Mouse (Mus musculus): Measurements from ENCODE around the gene Tdp1. TPM values are rescaled to one million over a fixed set of nuclear protein-coding genes. Genes with fewer than 3 reads are reported as not detected.

The Tdp1 gene
- polyA plus RNA-seq, 1 experiment, result 24.8 TPM

GRCm38 (mm10) chr12:99988144-99988543, 103.8 kb downstream of the Tdp1 start:
- Histone ChIP-seq H3K27ac (ENCODE audit: insufficient read depth, low read length) (no peak overlapping the region), H3K4me3 (ENCODE audit: insufficient read depth, low read length) (no peak overlapping the region), H3K4me1 (ENCODE audit: control insufficient read depth, insufficient read depth, low read length) (no peaks in the 10 kb centered on the region)
- TF ChIP-seq CTCF (IDR thresholded peaks at IDR 0.05; ENCODE audit: borderline replicate concordance, insufficient read depth, low read length) (no peak), POLR2A (IDR thresholded peaks at IDR 0.05; ENCODE audit: low read depth, low read length) (no peak)

DNA sequence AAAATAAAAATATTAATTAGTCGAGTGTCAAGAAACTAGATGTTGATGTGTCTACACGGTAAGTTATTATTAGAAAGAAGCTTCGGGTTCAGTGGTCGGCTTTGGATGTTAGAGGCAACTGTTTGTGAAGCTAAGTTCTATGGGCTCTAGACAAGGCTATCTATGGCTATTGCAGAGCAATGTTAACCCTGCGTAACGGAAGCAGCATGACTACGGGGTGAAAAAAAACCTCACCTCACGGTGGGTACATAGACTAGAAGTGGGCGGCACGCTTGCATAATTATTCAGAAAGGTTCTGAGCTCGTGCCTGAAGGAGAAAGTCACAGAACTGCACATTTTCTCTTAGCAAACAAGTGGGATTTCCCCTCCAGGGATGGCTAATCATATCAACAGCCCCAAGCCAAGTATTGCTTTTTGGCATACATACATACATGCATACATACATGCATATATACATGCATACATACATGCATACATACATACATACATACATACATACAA, 108.1 kb downstream of the Tdp1 start:
- TF ChIP-seq POLR2A (IDR thresholded peaks at IDR 0.05; ENCODE audit: low read depth, low read length) (no peak), CTCF (IDR thresholded peaks at IDR 0.05; ENCODE audit: borderline replicate concordance, insufficient read depth, low read length) (no peak)
- H3K4me1 ChIP-seq (ENCODE audit: control insufficient read depth, insufficient read depth, low read length), result no peaks in the 10 kb centered on the region
- H3K27ac ChIP-seq (ENCODE audit: insufficient read depth, low read length), result no peak overlapping the region
- H3K4me3 ChIP-seq (ENCODE audit: insufficient read depth, low read length), result no peak overlapping the region

DNA sequence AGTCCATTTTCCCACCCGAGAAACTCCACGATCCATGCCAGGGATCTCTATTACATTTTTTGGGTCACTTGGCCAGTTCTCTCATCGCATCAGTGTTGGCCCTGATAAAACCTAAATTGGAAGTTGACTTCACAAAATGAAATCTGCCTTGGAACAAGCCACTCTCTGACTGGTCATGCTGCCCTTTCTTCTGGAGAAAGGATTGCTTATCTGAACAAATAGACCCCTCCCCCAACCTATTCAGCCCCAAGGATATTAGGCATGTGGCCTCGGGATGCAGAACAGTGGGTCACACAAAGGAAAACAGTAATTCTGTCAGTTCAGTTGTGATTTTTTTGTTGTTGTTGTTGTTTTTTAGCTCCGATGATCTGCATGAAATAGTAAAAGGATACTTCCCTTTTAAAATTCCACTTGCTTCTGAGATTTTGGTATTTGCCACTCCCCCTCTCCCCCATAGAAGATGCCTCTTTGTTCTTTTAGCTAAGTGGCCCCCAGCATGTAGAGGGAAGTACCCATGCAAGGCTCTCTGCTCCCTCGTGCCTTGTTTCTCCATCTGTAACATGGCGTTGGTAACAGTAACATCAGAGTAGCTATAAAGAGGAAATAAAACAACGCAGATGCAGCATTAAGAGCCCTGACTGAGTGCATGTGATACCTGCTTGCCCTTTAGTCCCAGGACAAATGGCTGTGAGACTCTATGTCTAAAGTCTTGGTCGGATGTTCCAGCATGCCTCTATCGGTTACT, 109.0 kb downstream of the Tdp1 start:
- TF ChIP-seq POLR2A (IDR thresholded peaks at IDR 0.05; ENCODE audit: low read depth, low read length) (no peak), CTCF (IDR thresholded peaks at IDR 0.05; ENCODE audit: borderline replicate concordance, insufficient read depth, low read length) (no peak)
- H3K4me3 ChIP-seq (ENCODE audit: insufficient read depth, low read length), result no peak overlapping the region
- H3K4me1 ChIP-seq (ENCODE audit: control insufficient read depth, insufficient read depth, low read length), result no peaks in the 10 kb centered on the region
- H3K27ac ChIP-seq (ENCODE audit: insufficient read depth, low read length), result no peak overlapping the region

DNA sequence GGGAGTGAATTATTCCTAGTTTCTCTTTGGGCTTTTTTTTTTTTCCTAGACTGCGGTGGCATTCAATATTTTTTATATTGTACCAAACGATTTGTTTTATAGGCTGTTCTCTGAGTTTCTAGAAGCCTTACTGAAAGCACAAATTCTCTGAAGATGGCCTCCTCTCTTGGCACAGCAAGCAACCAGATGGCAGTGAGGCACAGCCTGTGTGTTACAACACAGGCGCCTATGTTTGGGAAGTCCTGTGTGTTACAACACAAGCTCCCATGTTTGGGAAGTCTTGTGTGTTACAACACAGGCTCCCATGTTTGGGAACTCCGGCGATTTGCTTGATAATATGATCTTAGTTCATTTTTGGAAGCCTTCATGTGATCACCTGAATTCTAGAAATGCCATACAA, 111.6 kb downstream of the Tdp1 start:
- TF ChIP-seq POLR2A (IDR thresholded peaks at IDR 0.05; ENCODE audit: low read depth, low read length) (no peak), CTCF (IDR thresholded peaks at IDR 0.05; ENCODE audit: borderline replicate concordance, insufficient read depth, low read length) (no peak)

GRCm38 (mm10) chr12:99999726-100000125, 115.4 kb downstream of the Tdp1 start:
- Histone ChIP-seq H3K4me3 (ENCODE audit: insufficient read depth, low read length) (no peak overlapping the region), H3K4me1 (ENCODE audit: control insufficient read depth, insufficient read depth, low read length) (no peaks in the 10 kb centered on the region), H3K27ac (ENCODE audit: insufficient read depth, low read length) (no peak overlapping the region)
- TF ChIP-seq POLR2A (IDR thresholded peaks at IDR 0.05; ENCODE audit: low read depth, low read length) (no peak), CTCF (IDR thresholded peaks at IDR 0.05; ENCODE audit: borderline replicate concordance, insufficient read depth, low read length) (no peak)

More for the DNA sequence above, 111.6 kb downstream of the Tdp1 start:
- no peaks in the 10 kb centered on the region for H3K4me1 ChIP-seq (ENCODE audit: control insufficient read depth, insufficient read depth, low read length)
- H3K4me3 ChIP-seq (ENCODE audit: insufficient read depth, low read length), result no peak overlapping the region
- no peak overlapping the region for H3K27ac ChIP-seq (ENCODE audit: insufficient read depth, low read length)

- Histone ChIP-seq H3K4me3 (ENCODE audit: insufficient read depth, low read length) (no peak overlapping the region), H3K4me1 (ENCODE audit: control insufficient read depth, insufficient read depth, low read length) (no peaks in the 10 kb centered on the region), H3K27ac (ENCODE audit: insufficient read depth, low read length) (no peak overlapping the region)
- TF ChIP-seq POLR2A (IDR thresholded peaks at IDR 0.05; ENCODE audit: low read depth, low read length) (no peak), CTCF (IDR thresholded peaks at IDR 0.05; ENCODE audit: borderline replicate concordance, insufficient read depth, low read length) (no peak)
Measured at GRCm38 (mm10) chr12:100000381-100000780, 116.1 kb downstream of the Tdp1 start.

DNA sequence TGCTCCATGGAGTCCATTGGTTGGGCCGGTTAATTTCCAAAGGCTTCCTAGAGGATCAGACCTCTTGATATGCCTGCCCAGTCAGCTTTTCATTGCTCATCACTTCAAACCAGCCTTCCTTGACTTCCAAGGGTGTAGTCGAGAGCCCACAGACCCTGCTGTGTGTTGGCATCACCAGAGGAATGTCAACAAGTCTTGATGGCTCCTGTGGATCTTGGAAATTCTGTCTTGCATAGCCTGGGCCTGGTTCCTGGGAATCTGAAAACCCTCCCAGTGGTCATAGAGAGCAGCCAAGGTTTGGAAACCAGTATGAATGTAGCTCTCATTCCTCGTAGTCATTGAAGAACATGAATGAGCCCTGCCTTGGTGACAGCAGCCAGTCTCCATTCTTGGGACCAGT, 116.9 kb downstream of the Tdp1 start:
- H3K4me3 ChIP-seq (ENCODE audit: insufficient read depth, low read length), result no peak overlapping the region
- TF ChIP-seq POLR2A (IDR thresholded peaks at IDR 0.05; ENCODE audit: low read depth, low read length) (no peak), CTCF (IDR thresholded peaks at IDR 0.05; ENCODE audit: borderline replicate concordance, insufficient read depth, low read length) (no peak)
- H3K27ac ChIP-seq (ENCODE audit: insufficient read depth, low read length), result no peak overlapping the region
- no peaks in the 10 kb centered on the region for H3K4me1 ChIP-seq (ENCODE audit: control insufficient read depth, insufficient read depth, low read length)

GRCm38 (mm10) chr12:100001910-100002309, 117.6 kb downstream of the Tdp1 start:
- Histone ChIP-seq H3K27ac (ENCODE audit: insufficient read depth, low read length) (no peak overlapping the region), H3K4me1 (ENCODE audit: control insufficient read depth, insufficient read depth, low read length) (no peaks in the 10 kb centered on the region), H3K4me3 (ENCODE audit: insufficient read depth, low read length) (no peak overlapping the region)
- TF ChIP-seq CTCF (IDR thresholded peaks at IDR 0.05; ENCODE audit: borderline replicate concordance, insufficient read depth, low read length), result no peak

DNA sequence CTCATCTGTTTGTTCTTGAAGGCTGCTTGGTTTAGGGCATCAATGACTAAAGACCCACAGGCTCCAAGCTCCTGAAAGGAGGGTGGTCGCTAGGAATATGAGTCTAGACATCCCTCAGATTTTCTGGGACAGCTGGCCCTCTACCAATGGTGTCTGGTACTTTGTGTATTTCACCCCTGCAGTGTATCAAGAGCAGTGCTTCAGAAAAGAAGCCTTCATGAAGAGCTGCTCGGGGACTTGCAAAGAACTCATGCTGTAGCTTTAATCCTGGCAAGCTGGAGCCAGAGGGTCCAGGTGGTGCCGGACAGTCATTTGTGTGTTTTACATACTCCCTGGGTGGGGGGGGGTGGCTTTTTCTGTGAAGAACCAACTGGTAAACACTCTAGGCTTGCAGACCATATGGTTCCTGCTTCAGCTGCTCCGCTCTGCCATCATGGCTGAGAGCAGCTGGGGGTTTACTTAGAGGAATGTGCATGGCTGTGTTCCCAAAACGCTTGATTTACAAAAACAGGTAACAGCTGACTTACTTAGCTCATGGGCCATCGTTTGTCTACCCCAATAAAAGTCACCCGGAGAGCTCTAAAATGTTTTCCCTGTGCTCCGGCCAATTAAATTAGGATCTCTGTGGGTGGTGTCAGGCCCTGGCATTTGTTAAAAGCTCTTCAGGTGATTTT, 118.7 kb downstream of the Tdp1 start:
- no peak overlapping the region for H3K4me3 ChIP-seq (ENCODE audit: insufficient read depth, low read length)
- TF ChIP-seq CTCF (IDR thresholded peaks at IDR 0.05; ENCODE audit: borderline replicate concordance, insufficient read depth, low read length), result no peak

More for the DNA sequence above, 118.7 kb downstream of the Tdp1 start:
- H3K4me1 ChIP-seq (ENCODE audit: control insufficient read depth, insufficient read depth, low read length), result no peaks in the 10 kb centered on the region
- H3K27ac ChIP-seq (ENCODE audit: insufficient read depth, low read length), result no peak overlapping the region

Other genes with a start within 250 kb of the Tdp1 start
- gene Efcab11, start 78 bp upstream of the Tdp1 start, polyA plus RNA-seq (2011; ENCODE audit: insufficient read length, low read depth, missing spikeins), result 5.5 and 5.8 TPM in 2 replicates
- not detected in 2 replicates for gene Kcnk13, start 80.0 kb downstream of the Tdp1 start, polyA plus RNA-seq (2011; ENCODE audit: insufficient read length, low read depth, missing spikeins)
- 275 and 290 TPM in 2 replicates for gene Psmc1, start 225.6 kb downstream of the Tdp1 start, polyA plus RNA-seq (2011; ENCODE audit: insufficient read length, low read depth, missing spikeins)

Measured in embryonic fibroblast, embryonic 13.5 days (primary cell).